Mouse (Mus musculus): ENCODE measurements at regions not wholly inside any gene's neighbourhood (a gene's known extent, or its start where the extent isn't known, plus 50 kb on each side); places are given as distances from the start of the nearest gene placed in this dataset.

DNA sequence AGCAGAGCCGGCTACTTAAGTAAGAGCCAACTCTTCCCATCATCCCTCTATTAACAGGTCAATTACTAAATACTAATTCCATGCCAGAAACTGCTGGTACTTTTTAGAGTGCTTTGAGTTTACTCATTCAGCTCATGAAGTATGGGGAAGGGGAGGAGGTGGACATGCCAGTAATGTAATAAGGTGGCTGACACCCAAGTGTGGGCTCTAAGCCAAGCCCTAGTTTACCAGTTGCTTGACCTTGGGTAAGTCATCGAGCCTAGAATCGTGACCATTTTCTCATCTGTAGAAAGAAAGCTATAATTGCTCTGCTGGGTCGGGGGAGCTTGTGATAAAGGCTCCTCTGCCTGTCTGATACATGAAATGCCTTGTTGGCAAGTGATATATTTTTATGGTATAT is 130.0 kb upstream of the Nampt start:
- TF ChIP-seq POLR2A (IDR thresholded peaks at IDR 0.05; ENCODE audit: extremely low read depth, insufficient read depth, low read length) (no peak), CTCF (IDR thresholded peaks at IDR 0.05; ENCODE audit: extremely low read depth, insufficient read depth, low read length) (no peak)
